Mouse (Mus musculus) B cell, adult 62 days (primary cell): ENCODE results near the gene Olfr765. TPM values are rescaled to one million over a fixed set of nuclear protein-coding genes. Genes with fewer than 3 reads are reported as not detected.

Experiments used
- total RNA-seq: library from RNA; stranded (reverse); gene quantifications from 4 replicates; pipeline ENCODE4 v1.2.4, GENCODE M21; 2023

The Olfr765 gene
- not detected in 4 replicates for total RNA-seq

DNA sequence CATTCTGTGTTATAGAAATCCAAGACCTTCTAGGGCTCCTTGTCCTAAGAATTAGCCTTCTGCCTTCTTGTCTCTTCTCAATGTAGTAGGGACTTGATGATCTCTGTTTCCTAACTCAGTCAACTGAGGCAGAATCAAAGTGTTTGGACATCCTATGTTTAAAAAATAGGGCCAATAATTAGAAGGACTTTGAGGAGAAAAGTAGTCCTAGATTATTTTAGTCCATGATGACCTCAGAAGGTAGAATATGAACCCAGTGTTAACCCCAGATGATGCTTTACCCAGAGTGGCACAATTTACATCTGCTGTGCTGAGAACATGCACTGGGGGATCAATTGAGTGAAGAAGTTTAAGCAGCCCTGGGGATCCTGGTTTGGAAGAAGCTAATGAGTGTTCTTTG is at the start of gene Olfr765:
Olfr765 (minus strand) TSS at position 101 of the 400 bp plus-strand sequence.

GRCm38 (mm10) chr10:129099275-129099674 is 49.5 kb upstream of the Olfr765 start, which contains the start of gene Olfr768:
Olfr768 (minus strand) TSS chr10:129099375.

GRCm38 (mm10) chr10:129082810-129083209 is 33.0 kb upstream of the Olfr765 start, which contains the start of gene Olfr767:
Olfr767 (minus strand) TSS chr10:129082910.

DNA sequence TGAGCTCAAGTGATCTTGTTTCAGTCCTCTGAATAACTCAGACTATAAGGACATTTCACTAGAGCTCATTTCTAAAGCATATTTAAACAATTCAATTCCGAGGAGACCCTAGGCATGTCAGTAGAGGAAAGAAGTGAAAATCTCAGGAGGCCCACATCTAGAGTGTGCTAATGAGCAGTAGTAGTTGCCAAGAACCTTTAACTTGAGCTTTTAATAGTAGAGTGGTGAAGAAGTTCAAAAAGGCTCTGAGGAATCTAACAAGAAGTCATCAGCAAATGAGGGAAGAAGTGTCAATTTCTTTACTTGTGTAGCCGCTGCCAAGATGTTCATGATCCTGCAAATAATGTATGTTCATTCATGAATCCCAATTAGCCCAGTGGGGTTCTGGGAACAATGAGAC is 19.1 kb upstream of the Olfr765 start, which contains the start of gene Olfr766-ps1:
Olfr766-ps1 (minus strand) TSS at position 101 of the 400 bp plus-strand sequence.

GRCm38 (mm10) chr10:129039796-129040195 is 10.0 kb downstream of the Olfr765 start, which contains the start of gene Olfr764-ps1:
Olfr764-ps1 (minus strand) TSS chr10:129039896.

GRCm38 (mm10) chr10:129010288-129010841 is 39.4 kb downstream of the Olfr765 start, which contains the start of gene Olfr763:
Olfr763 (plus strand) TSS chr10:129010791.

Other genes starting within 250 kb of the Olfr765 start
- 65.7 to 75.6 TPM (median 69.1 TPM) in 4 replicates for gene Dnajc14, start 245.9 kb downstream of the Olfr765 start, total RNA-seq
- gene Tmem198b, start 245.6 kb downstream of the Olfr765 start, total RNA-seq, result 11.7 to 17.1 TPM (median 14.3 TPM) in 4 replicates
- 52.6 to 60.7 TPM (median 55.2 TPM) in 4 replicates for gene Sarnp, start 232.7 kb downstream of the Olfr765 start, total RNA-seq
- gene Ormdl2, start 228.4 kb downstream of the Olfr765 start, total RNA-seq, result 19.4 to 26.1 TPM (median 22.5 TPM) in 4 replicates
- gene Gdf11, start 158.3 kb downstream of the Olfr765 start, total RNA-seq, result 51.4 to 56.9 TPM (median 52.5 TPM) in 4 replicates
- gene Cd63, start 149.0 kb downstream of the Olfr765 start, total RNA-seq, result 0.81 to 1.1 TPM (median 0.97 TPM) in 3 of 4 replicates, not detected in the other
- gene Rdh5, start 127.1 kb downstream of the Olfr765 start, total RNA-seq, result 6.8 to 13.1 TPM (median 7.4 TPM) in 4 replicates
- 62.0 to 76.3 TPM (median 67.9 TPM) in 4 replicates for gene Bloc1s1, start 126.0 kb downstream of the Olfr765 start, total RNA-seq
- gene Itga7, start 116.2 kb downstream of the Olfr765 start, total RNA-seq, result 0.27 TPM in 1 of 4 replicates, not detected in the others
- gene Mettl7b, start 89.0 kb downstream of the Olfr765 start, total RNA-seq, result not detected in 4 replicates
- not detected in 4 replicates for gene Olfr9, start 60.6 kb downstream of the Olfr765 start, total RNA-seq
- gene Olfr763, start 39.2 kb downstream of the Olfr765 start, total RNA-seq, result not detected in 4 replicates
- not detected in 4 replicates for gene Olfr764-ps1, start 10.1 kb downstream of the Olfr765 start, total RNA-seq
- gene Olfr766-ps1, start 19.0 kb upstream of the Olfr765 start, total RNA-seq, result not detected in 4 replicates
- gene Olfr767, start 32.9 kb upstream of the Olfr765 start, total RNA-seq, result not detected in 4 replicates
- gene Olfr768, start 49.4 kb upstream of the Olfr765 start, total RNA-seq, result not detected in 4 replicates
- gene Olfr769, start 67.9 kb upstream of the Olfr765 start, total RNA-seq, result not detected in 4 replicates
- gene Olfr770, start 89.0 kb upstream of the Olfr765 start, total RNA-seq, result not detected in 4 replicates
- not detected in 4 replicates for gene Olfr771, start 114.8 kb upstream of the Olfr765 start, total RNA-seq
- not detected in 4 replicates for gene Olfr772, start 127.9 kb upstream of the Olfr765 start, total RNA-seq
- not detected in 4 replicates for gene Olfr773, start 137.4 kb upstream of the Olfr765 start, total RNA-seq
- not detected in 4 replicates for gene Olfr774, start 186.2 kb upstream of the Olfr765 start, total RNA-seq
- gene Olfr775, start 198.4 kb upstream of the Olfr765 start, total RNA-seq, result not detected in 4 replicates
- not detected in 4 replicates for gene Olfr776, start 209.1 kb upstream of the Olfr765 start, total RNA-seq
- gene Olfr777, start 221.5 kb upstream of the Olfr765 start, total RNA-seq, result not detected in 4 replicates